Mouse (Mus musculus): Measurements from ENCODE around the gene Il17rd. TPM values are rescaled to one million over a fixed set of nuclear protein-coding genes. Genes with fewer than 3 reads are reported as not detected.

Il17rd gene
- total RNA-seq, 2 experiments from 2014 or later, result 3.7 to 4.1 TPM

- no peak for DNase-seq
These were observed 46.7 kb downstream of the Il17rd start for GRCm38 (mm10) chr14:27085471-27085870.

DNA sequence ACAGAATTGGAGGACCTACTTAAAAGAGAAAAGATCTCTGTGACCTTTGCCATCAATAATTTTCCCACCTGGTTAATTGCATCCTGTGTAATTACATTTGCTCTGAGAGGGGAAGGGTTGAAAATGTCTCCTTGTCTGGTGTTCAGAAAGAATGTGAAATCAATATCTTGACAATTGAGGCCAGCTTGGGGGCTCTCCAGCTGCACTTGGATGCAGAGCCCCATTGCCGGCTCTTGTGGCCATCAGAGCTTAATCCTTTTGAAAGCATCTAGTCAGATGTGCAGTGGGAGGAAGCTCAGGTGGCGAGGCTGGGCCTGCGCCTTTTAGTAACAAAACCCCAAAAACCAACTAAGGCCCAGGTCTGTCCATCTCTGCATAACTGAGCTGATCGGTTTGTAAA, 47.3 kb downstream of the Il17rd start:
- no peak for DNase-seq

- no peak for DNase-seq
These were observed 55.5 kb downstream of the Il17rd start for GRCm38 (mm10) chr14:27094247-27094646.

DNA sequence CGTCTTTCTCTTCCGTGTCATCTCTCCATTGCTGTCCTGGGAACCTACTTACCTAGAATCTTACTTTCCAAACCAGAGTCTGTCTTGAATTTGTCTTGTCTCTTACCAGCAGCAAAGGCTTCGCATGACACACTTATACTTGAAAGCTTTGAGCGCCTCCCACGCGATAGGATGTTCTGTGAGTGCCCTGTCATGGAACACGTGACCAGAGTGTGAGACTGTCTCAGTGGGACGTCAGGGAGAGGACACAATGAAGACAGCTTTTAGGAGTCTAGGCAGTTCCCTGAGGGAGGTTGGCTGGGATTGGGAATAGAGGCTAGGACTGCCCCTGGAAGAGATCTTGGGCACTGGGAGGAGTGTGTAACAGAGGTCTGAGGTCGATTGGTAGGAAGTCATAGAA, 57.4 kb downstream of the Il17rd start:
- peak in 1 of 2 experiments; percentile 20 for DNase-seq

DNA sequence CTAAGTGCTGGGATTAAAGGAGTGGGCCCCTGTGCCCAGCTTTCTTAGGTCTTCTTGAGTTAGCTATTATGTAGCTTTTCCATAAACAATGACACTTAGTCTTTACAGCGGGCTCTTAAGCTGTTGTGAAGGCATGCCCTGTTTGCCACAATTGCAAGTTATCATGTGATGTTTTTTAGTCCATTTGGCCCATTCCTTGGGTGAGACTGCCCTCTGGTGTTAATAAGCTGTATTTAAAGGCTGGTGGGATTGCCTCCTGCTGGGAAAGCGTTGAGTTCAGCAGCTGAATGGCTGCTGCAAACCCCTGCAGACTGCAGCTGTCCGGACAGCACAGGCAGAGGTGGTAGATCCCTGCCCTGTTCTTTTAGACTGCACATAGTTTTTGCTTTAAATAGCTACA, 58.0 kb downstream of the Il17rd start:
- peak; percentile 81 to 91 for DNase-seq

GRCm38 (mm10) chr14:27101735-27102134, 63.0 kb downstream of the Il17rd start:
- no peak for DNase-seq

- DNase-seq, result no peak
These were observed 64.0 kb downstream of the Il17rd start for GRCm38 (mm10) chr14:27102720-27103119.

- DNase-seq, result peak in 1 of 2 experiments; percentile 20
These were observed 67.2 kb downstream of the Il17rd start for GRCm38 (mm10) chr14:27105731-27106457.

GRCm38 (mm10) chr14:27108748-27109504, 70.2 kb downstream of the Il17rd start:
- peak; percentile 34 to 66 for DNase-seq

- DNase-seq, result peak; percentile 78 to 84
These were observed 75.9 kb downstream of the Il17rd start, which contains the start of gene Arhgef3 for GRCm38 (mm10) chr14:27114362-27115274. Gene Arhgef3 (plus strand): TSS chr14:27114899.

- peak; percentile 66 to 71 for DNase-seq
These were observed 76.5 kb downstream of the Il17rd start for GRCm38 (mm10) chr14:27115275-27115660.

GRCm38 (mm10) chr14:27115991-27116390, 77.2 kb downstream of the Il17rd start:
- DNase-seq, result peak in 1 of 2 experiments; percentile 35

DNA sequence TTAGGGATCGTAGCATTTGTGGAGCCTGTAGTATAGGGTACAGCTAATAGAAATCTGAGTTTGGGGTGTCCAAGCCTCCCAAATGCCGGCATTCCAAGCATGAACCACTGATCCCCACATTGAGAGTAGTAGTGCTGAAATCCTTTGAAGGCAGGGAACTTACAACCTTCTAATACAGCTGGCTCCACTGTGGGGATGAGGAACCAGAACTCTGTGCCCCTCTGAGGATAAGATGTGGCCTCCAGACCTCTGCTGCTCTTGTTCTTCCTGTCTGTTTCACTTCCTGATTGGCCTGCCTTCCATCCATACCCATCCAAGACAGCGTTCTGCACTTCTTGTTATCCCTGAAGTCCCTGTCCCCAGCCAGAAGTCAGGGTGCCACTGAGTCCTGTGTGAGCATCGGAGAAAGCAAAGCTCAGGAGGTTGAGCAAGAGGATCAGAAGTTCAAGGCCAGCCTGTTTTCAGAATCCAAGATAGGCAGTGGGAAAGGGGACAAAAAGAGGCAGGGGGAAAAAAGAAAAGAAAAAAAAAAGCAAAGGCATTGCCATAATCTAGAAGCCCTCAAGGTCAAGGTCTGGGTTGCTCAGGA, 77.9 kb downstream of the Il17rd start:
- no peak for DNase-seq

- DNase-seq, result no peak
These were observed 79.8 kb downstream of the Il17rd start for GRCm38 (mm10) chr14:27118546-27118945.

DNA sequence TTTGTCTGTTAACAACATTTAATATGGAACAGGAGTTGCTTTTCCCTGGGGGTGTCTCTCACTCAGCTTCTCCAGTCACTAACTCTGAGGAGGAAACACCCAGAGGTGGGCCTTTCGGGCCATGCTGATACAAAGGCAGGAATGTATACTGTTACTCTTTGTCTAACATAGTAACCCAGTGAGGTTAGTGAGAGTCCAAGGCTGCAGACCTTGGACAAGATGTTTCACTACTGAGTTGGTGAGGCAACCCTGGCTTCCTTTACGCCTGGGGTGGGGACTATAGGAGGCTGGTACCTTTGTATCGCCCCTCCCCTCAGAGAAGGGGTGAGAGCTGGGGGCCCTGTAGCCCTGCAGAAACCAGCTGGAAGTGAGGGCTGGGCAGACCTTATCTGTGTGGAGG, 83.9 kb downstream of the Il17rd start:
- DNase-seq, result no peak

DNA sequence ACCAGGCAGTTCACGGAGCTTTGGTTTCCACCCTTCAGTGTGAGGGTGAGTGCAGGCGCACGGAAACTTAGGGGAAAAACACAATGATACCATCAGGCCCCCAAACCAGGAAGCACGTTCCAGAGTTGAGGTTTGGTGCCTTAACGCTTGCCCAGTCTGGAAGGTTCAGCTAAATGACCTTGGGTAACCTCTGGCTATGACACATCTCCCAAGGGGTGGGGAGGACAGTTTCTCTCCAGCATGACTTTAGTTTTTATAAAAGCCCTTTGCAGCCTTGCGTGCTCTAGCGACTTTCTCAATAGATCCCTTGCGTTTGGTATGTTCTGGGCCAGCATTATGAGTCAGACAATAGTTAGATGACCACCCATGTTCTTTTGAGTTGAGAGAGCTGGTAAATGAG, 84.8 kb downstream of the Il17rd start:
- peak; percentile 75 to 79 for DNase-seq

DNA sequence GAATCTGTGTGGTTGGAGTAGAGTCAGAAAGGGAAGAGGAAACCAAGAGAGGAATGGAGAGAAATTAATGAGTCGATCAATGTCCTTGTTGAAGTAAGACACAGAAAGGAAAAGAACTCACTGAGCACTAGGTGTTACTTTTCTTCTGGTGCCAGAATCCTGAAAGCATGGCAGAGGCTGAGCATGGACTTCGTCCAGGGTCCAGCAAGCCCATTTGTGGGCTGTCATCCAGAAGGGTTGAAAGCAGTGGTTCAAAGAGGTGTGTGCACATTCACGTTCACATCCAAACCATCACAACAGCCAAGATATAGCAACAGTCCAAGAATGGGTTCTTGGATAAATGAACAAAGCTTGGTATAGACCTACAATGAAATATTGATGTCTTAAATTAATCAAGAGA, 91.3 kb downstream of the Il17rd start:
- no peak for DNase-seq

DNA sequence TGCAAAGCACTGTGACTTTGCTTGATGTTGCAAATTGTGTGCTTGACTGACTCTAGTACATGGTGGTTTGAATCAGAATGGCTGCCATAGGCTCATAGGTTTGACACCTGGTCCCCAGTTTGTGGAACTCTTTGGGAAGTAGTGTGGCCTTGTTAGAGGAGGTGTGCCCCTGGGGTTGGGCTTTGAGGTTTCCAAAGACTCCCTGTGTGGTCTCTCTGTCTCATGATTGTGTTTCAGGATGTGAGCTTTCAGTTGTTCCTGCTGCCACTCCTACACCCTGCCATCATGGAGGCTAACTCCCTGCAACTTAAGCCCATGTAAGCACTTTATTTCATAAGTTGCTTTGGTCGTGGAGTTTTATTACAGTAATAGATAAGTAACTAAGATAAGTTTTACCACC, 91.9 kb downstream of the Il17rd start:
- no peak for DNase-seq

DNA sequence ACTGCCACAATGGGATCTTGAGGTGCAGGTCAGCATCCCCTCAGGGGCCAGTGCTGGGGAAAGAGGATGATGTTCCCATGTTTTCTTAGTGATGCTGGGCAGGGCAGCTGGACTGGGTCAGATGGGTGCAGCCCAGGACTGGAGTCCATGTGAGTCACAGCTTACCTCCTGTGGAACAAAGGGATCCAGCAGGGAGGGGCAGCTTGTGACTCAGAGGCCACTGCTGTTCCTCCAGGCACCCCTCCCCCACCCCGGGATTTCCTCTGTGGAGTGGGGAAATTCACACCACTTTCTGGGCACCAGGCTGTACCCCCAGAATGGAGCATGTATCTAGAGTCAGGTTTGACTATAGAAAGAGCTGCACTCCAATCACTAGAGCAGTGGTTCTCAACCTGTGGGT, 92.8 kb downstream of the Il17rd start:
- DNase-seq, result peak in 1 of 2 experiments; percentile 22

DNA sequence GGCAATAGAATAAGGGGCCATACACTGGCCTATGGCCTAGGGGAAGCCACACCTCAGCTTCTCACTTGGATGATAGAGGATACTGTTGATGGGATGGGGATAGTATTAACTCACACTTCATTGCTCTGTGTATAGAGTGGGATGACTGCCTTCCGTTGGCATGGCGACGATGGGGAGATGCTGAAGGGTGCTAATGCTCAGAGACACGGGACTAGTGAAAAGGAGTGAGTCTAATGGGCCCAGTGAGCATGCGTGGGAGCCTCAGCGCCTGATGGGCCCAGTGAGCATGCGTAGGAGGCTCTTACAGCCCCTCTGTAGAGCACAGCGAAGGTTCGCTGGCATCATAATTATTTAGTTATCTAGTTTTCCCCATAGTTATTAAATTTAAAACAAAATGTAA, 100.2 kb downstream of the Il17rd start:
- DNase-seq, result no peak

- no peak for DNase-seq
These were observed 101.2 kb downstream of the Il17rd start for GRCm38 (mm10) chr14:27139968-27140367.

DNA sequence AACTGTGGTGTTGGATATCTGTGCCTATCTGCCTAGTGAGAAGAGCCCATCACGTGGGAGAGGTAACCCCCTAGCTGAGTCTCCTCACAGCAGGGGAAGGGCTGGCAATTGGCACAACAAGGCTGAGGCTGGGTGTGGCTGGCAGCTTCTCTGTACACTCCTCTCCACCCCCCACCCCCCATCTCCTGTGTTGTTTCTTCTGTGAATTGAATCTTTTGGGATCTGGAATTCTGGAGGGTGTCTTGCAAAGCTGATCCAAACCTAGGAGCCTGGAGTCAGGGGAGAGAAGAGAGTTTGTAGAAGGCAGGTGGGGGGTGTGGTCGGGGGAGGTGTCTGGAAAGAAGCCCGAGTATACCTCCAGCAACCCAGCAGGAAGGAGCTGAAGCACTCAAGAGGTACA, 102.7 kb downstream of the Il17rd start:
- DNase-seq, result no peak

Measured in heart, adult 18-20 months (tissue).